Mouse (Mus musculus): ENCODE results near the gene Myl7. TPM values are rescaled to one million over a fixed set of nuclear protein-coding genes. Genes with fewer than 3 reads are reported as not detected.
"Not testable (repeated sequence)": the region's sequence is repeated elsewhere in the genome, so short reads cannot be mapped to it uniquely, and the experiment has no call there.

Gene Myl7
- total RNA-seq (2014; rRNA removed) (0.65 and 0.67 TPM in 2 replicates), polyA plus RNA-seq (2012; rRNA removed) (0.55 and 0.64 TPM in 2 replicates)

DNA sequence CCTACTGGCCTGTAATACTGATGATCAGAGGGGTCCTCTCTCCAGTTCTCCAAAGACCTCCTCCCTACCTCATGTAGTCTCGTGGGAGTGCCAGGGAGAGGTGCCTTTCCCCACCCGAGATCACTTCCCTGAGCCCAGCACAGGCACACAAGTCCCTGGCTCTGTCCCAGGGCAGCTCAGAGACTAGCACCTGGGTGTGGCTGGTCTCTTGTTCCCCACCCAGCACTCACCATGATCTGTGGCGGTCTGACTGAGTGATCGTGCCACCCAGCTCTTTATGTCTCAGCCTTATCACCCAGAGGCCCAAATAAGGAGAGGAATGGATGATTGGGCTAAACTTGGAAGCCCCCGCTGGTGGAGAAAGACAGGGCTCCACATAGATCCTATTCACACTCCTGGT, at the start of gene Myl7:
Myl7 (minus strand) TSS at position 252 of the 400 bp plus-strand sequence.
- Histone ChIP-seq H3K36me3 (ENCODE audit: control insufficient read depth, insufficient read depth, low read length) (peaks cover 3% of the 10 kb centered on the region; the same call in 1 of the 2 replicates), H3K79me2 (ENCODE audit: control insufficient read depth, insufficient read depth, low read length) (no peaks in the 10 kb centered on the region), H3K4me1 (ENCODE audit: control insufficient read depth, insufficient read depth, low read length) (no peaks in the 10 kb centered on the region), H3K27ac (replicated peaks; ENCODE audit: insufficient read depth, low read depth, low read length) (no peak within 1 kb of the TSS), H3K27me3 (ENCODE audit: control insufficient read depth, insufficient read depth, low read length) (no peaks in the 10 kb centered on the region), H3K9ac (ENCODE audit: low read depth, low read length) (no peak within 1 kb of the TSS), H3K4me3 (ENCODE audit: insufficient read depth, low read depth, low read length) (no peak within 1 kb of the TSS)
- no peak for DNase-seq (ENCODE audit: extremely low read depth, low read depth, low spot score)
- TF ChIP-seq CTCF (IDR thresholded peaks at IDR 0.05; ENCODE audit: low read depth, low read length): no peak
- TF ChIP-seq POLR2A (IDR thresholded peaks at IDR 0.05; ENCODE audit: extremely low read depth, insufficient read depth, low read length): no peak
- 70% methylated on average over 5 of the region's 5 CpGs for WGBS

DNA sequence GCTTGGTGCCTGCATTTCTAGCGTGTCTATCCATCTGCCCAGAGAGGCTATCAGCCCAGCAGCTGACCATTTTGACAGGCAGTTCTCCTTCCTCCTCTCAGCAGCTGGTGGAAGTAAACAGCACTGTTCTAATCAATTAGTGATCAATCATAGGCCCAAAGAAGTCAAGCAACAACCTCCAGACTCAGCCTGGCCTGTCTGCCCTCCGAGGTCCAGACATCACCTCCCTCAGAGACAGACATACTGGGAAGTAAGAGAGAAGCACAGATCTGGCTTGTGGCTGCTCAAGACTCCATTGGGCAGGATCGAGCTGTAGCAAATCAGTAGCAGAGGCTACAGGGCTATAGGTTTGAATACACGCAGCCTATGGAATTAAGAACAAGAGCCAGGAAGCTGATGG, 49.2 kb upstream of the Myl7 start:
- H3K4me1 ChIP-seq (ENCODE audit: control insufficient read depth, insufficient read depth, low read length): no peaks in the 10 kb centered on the region
- H3K4me3 ChIP-seq (ENCODE audit: insufficient read depth, low read depth, low read length): no peak overlapping the region
- DNase-seq (ENCODE audit: extremely low read depth, low read depth, low spot score): no peak
- 66% methylated on average over 4 of the region's 4 CpGs for WGBS
- H3K36me3 ChIP-seq (ENCODE audit: control insufficient read depth, insufficient read depth, low read length): no peaks in the 10 kb centered on the region
- H3K9ac ChIP-seq (ENCODE audit: low read depth, low read length): no peak overlapping the region
- H3K27ac ChIP-seq (replicated peaks; ENCODE audit: insufficient read depth, low read depth, low read length): no peak overlapping the region
- no peaks in the 10 kb centered on the region for H3K79me2 ChIP-seq (ENCODE audit: control insufficient read depth, insufficient read depth, low read length)
- TF ChIP-seq CTCF (IDR thresholded peaks at IDR 0.05; ENCODE audit: low read depth, low read length): no peak
- H3K27me3 ChIP-seq (ENCODE audit: control insufficient read depth, insufficient read depth, low read length): no peaks in the 10 kb centered on the region

DNA sequence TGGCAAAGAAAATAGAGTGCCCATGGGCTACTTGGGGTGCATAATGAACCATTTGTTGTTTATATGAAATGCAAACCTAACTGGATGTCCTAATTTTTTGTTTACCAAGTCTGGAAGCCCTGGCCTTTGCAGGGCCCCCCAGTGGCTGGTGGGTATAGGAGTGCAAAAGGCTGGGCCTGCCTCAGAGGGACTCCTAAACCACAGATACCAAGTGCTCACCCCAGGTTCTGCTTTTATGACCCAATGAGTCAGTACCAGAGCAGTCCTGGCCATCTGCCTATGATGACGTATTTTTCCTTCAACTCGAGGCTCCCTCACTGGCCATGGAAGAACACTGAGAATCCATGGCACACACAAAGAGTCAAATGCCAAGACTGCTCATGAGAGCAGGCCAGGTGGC, 46.5 kb upstream of the Myl7 start:
- Histone ChIP-seq H3K27ac (replicated peaks; ENCODE audit: insufficient read depth, low read depth, low read length) (no peak overlapping the region), H3K4me3 (ENCODE audit: insufficient read depth, low read depth, low read length) (no peak overlapping the region), H3K79me2 (ENCODE audit: control insufficient read depth, insufficient read depth, low read length) (no peaks in the 10 kb centered on the region), H3K9ac (ENCODE audit: low read depth, low read length) (no peak overlapping the region), H3K36me3 (ENCODE audit: control insufficient read depth, insufficient read depth, low read length) (no peaks in the 10 kb centered on the region), H3K4me1 (ENCODE audit: control insufficient read depth, insufficient read depth, low read length) (no peaks in the 10 kb centered on the region), H3K27me3 (ENCODE audit: control insufficient read depth, insufficient read depth, low read length) (no peaks in the 10 kb centered on the region)
- 63% methylated on average over 2 of the region's 2 CpGs for WGBS
- TF ChIP-seq POLR2A (IDR thresholded peaks at IDR 0.05; ENCODE audit: extremely low read depth, insufficient read depth, low read length) (no peak), CTCF (IDR thresholded peaks at IDR 0.05; ENCODE audit: low read depth, low read length) (no peak)
- DNase-seq (ENCODE audit: extremely low read depth, low read depth, low spot score): no peak

- Histone ChIP-seq H3K79me2 (ENCODE audit: control insufficient read depth, insufficient read depth, low read length) (no peaks in the 10 kb centered on the region), H3K27ac (replicated peaks; ENCODE audit: insufficient read depth, low read depth, low read length) (no peak overlapping the region), H3K27me3 (ENCODE audit: control insufficient read depth, insufficient read depth, low read length) (no peaks in the 10 kb centered on the region), H3K36me3 (ENCODE audit: control insufficient read depth, insufficient read depth, low read length) (no peaks in the 10 kb centered on the region), H3K4me1 (ENCODE audit: control insufficient read depth, insufficient read depth, low read length) (no peaks in the 10 kb centered on the region), H3K9ac (ENCODE audit: low read depth, low read length) (no peak overlapping the region), H3K4me3 (ENCODE audit: insufficient read depth, low read depth, low read length) (no peak overlapping the region)
- no peak for DNase-seq (ENCODE audit: extremely low read depth, low read depth, low spot score)
- WGBS: 83% methylated on average over 6 of the region's 6 CpGs
- no peak for TF ChIP-seq CTCF (IDR thresholded peaks at IDR 0.05; ENCODE audit: low read depth, low read length)
- no peak for TF ChIP-seq POLR2A (IDR thresholded peaks at IDR 0.05; ENCODE audit: extremely low read depth, insufficient read depth, low read length)
These were observed 44.4 kb upstream of the Myl7 start for GRCm38 (mm10) chr11:5942966-5943365.

DNA sequence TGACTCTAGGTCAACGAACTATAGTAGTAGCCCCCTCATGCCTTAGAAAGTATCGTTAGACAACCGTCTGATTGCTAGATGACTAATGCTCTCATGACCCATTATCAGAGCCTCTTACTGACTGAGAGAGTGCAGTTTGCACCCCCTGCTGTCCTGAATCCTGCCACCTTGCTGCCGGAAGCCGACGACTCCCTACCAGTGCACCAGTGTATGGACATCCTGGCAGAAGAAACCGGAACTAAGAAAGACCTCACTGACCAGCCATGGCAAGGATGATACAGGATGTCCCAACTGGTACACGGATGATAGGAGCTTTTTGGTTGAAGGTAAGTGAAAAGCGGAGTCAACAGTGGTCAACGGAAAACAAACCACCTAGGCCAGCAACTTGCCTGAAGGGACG, 35.9 kb upstream of the Myl7 start:
- H3K9ac ChIP-seq (ENCODE audit: low read depth, low read length); H3K79me2 ChIP-seq (ENCODE audit: control insufficient read depth, insufficient read depth, low read length); DNase-seq (ENCODE audit: extremely low read depth, low read depth, low spot score); H3K27ac ChIP-seq (replicated peaks; ENCODE audit: insufficient read depth, low read depth, low read length); H3K4me1 ChIP-seq (ENCODE audit: control insufficient read depth, insufficient read depth, low read length); H3K36me3 ChIP-seq (ENCODE audit: control insufficient read depth, insufficient read depth, low read length); H3K27me3 ChIP-seq (ENCODE audit: control insufficient read depth, insufficient read depth, low read length); H3K4me3 ChIP-seq (ENCODE audit: insufficient read depth, low read depth, low read length): not testable (repeated sequence)
- 96% methylated on average over 11 of the region's 11 CpGs for WGBS

DNA sequence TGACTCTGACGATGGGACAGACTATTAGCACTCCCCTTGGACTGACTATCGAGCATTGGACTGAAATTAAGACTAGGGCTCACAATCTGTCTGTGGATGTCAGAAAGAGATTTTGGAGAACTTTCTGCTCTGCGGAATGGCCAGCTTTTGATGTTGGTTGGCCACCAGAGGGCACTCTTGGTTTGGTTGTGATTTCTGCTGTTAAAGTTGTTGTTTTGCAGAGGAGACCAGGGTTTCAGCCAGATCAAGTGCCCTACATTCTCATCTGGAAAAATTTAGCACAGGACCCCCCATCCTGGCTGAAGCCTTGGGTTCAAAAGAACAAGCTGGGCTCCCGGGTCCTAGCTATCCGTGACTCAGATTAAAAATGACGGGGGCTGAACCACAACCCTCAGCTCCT, 33.4 kb upstream of the Myl7 start:
- not testable (repeated sequence) for H3K79me2 ChIP-seq (ENCODE audit: control insufficient read depth, insufficient read depth, low read length); DNase-seq (ENCODE audit: extremely low read depth, low read depth, low spot score); H3K4me1 ChIP-seq (ENCODE audit: control insufficient read depth, insufficient read depth, low read length); H3K27ac ChIP-seq (replicated peaks; ENCODE audit: insufficient read depth, low read depth, low read length); H3K36me3 ChIP-seq (ENCODE audit: control insufficient read depth, insufficient read depth, low read length); H3K9ac ChIP-seq (ENCODE audit: low read depth, low read length); H3K27me3 ChIP-seq (ENCODE audit: control insufficient read depth, insufficient read depth, low read length); H3K4me3 ChIP-seq (ENCODE audit: insufficient read depth, low read depth, low read length)
- 84% methylated on average over 6 of the region's 6 CpGs for WGBS
